Mouse (Mus musculus) mouse trophoblast stem cell (cell line): ENCODE data around the gene Ctns.

Experiments used
- in situ Hi-C, 2 experiments: fragments of 300-500 bp; cut with MseI, MboI; formaldehyde crosslinking; loops; 2 replicates in 1 of 2; 3 replicates in 1 of 2; pipeline ENCODE4 v1.15.1; 2025

Ctns gene

GRCm38 (mm10) chr11:73193047-73193446 lies 5.8 kb downstream of the Ctns start:
- in situ Hi-C loops, result no loop called here

DNA sequence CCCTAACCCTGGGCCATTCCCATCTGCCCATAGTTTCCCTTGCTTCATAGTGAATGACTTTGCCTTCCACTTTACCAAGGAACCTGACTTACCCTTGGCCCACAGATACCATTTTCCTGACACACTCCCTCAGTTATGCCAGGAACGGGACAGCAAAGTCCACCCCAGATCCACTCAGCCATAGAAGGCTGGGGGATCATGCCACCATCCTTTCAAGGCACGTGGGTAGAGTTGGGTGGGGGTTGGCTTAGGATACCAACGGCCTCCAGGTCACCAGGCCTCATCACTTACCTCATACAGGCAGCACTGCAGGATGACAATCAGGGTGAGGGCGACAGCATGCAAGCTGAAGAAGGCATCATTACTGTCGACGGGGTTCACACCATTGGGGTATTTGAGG lies 11.6 kb downstream of the Ctns start:
- in situ Hi-C loops, result no loop called here

- in situ Hi-C loops, result no loop called here
Observed at GRCm38 (mm10) chr11:73185872-73186615, 12.8 kb downstream of the Ctns start.

GRCm38 (mm10) chr11:73177895-73178294 lies 20.9 kb downstream of the Ctns start:
- in situ Hi-C loops, result no loop called here

DNA sequence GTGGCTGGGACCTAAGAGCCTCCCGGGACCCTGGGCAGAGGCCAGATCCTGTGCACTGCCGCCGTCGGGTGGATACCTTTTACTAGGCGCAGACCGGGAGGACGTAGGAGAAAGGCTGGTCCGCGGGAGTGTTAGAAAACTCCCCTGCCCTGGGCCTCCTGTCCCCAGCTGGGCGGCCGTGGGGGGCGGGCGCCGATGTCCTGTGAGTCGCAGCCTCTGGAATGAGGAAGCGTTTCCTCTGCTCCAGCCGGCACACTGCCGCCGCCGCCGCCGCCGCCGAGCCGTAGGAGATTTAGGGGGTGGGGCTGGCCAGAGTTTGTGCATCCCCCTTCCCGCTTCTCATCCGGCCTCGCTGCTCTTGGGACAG lies 21.4 kb downstream of the Ctns start:
- in situ Hi-C loops, result no loop called here

DNA sequence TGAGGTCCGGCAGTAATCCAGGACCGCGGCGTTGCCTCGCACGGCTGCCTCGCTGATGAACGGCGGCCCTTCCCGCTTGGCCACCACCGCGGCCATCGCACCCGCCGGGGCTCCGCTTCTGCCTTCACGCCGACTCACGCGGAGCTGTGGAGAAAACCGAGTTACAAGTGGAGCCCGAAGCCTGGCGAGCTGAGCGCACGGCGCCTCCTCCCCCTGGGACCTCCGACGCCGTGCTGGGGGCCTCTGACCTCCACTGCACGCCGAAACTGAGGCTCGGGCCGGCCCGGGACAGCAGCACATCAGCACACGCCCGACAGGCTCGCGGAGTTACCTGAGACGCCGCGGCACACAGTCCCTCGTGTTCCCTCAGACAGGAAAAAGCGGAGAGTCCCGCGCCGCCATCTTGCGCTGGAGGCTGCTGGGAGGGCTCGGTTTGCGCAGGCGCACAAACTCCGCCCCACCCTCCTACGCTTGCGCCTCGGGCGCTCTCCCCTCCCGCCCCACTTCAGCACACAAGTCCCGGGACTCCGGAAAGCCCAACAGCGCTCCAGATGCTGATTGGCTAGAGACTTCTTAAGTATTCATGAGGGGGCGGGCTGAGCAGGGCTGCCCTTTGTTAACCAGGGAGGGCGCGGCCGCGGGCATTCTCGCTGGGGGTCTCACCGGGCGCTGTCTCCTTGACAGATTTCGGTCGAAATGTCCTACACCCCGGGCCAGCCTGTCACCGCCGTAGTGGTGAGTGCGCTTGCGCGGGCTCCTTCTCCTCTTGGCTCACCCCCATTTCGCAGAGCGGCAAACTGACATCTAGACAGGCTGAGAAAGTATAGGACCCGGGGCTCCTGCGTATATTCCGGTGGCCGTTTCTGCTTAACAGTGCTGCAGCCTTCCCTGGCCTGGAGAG lies 22.0 kb downstream of the Ctns start, which contains the start of the genes Emc6 and Tax1bp3:
Gene Emc6 (minus strand): TSS at position 430 of the 901 bp plus-strand sequence.
Gene Tax1bp3 (plus strand): TSS at position 476 of the 901 bp plus-strand sequence.
- in situ Hi-C loops, result no loop called here

DNA sequence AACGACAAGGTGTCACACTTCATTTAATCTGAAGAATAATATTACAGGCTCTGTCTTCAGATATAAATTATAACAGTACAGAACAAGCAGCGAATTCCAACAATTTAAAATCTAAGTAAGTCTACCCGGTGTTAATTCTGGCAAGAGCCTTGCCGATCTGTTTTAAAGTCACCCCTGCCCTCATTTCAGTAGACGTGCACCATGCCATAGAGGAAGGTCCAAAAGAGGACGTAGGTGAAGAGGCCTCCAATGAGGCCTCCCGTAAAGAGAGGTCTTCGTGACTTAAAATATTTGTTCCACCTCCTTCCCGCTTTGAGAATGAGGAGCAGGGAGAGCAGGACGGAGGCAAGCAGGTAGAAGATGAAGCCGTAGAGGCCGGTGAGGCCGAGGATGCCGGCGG lies 22.7 kb downstream of the Ctns start:
- in situ Hi-C loops, result no loop called here

DNA sequence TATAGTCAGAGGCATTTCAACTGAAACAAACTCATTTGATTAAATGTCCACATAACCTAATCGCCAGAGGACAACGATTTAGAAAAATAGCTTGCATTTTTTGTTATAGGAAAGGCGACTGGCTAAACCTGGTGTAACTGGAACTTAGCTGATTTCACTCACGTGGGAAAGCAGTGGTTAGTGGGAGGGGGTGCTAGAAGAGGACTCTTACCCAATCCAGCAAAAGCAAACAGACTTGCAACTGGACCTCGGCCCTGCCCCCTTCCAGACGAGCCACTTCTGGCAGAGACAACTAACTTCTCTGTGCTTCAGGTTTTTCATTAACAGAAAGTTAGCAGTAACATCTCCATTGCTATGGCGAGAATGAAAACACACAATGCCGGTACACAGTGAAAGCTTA lies 23.2 kb downstream of the Ctns start:
- in situ Hi-C loops, result no loop called here

DNA sequence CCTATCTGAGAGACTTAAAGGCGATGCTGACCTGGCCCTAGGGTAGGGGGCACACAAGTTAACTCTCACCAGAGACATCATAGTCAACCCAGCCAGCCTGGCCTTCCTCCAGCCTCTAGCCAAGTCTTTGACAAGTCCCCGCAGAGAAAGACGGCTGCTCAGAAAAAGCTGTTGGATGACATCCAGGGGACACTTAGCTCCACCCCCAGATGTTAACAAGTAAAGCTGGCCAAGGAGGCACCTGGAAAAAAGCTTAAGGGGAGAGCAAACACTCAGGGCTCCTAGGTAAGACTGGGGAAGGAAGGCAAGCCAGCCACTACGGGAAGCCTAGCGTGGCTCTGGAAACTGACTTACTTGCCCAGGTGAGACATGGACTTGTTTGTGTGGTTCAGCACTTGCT lies 26.7 kb downstream of the Ctns start:
- in situ Hi-C loops, result no loop called here

DNA sequence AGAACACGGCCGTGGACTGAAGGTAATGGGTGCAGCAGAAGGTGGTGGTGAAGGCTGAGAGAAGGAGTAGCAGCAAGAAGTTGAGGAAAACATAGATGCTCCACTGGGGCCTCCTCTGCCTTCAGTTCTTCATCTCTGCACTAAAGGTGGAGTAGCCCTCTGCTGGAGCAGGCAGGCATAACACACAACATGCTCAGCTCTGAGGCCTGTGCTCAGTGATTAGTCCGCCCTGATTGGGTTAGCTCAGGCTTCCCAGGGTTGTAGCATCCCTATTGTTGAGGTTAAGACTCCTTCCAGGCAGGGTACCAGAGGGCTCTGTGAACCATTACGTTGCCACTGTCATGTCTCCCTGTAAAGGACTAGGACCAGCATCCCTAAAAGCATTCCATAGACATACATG lies 29.6 kb downstream of the Ctns start:
- in situ Hi-C loops, result no loop called here

- in situ Hi-C loops, result no loop called here
Observed at GRCm38 (mm10) chr11:73168576-73168975, 30.3 kb downstream of the Ctns start.

DNA sequence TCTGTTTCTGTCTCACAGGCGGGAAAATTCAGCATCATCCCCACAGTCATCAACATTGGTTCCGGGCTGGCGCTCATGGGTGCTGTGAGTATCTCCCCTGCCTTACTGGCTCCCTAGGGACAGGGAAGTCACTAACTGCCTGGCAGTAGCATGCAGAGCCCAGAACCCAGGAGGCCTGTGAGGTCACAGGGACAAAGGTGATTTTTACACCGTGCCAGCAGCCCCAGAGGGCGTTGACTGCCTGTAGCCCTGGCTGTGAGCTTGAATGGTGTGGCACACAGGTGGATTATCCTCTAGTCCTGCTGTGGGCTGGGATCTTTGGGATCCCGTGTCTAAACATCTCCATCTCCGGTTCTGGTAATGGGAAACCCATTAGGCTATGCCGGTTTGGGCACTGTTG lies 30.8 kb downstream of the Ctns start:
- in situ Hi-C loops, result no loop called here

GRCm38 (mm10) chr11:73162284-73162683 lies 36.6 kb downstream of the Ctns start:
- in situ Hi-C loops, result no loop called here

GRCm38 (mm10) chr11:73161616-73162015 lies 37.2 kb downstream of the Ctns start:
- in situ Hi-C loops, result no loop called here

DNA sequence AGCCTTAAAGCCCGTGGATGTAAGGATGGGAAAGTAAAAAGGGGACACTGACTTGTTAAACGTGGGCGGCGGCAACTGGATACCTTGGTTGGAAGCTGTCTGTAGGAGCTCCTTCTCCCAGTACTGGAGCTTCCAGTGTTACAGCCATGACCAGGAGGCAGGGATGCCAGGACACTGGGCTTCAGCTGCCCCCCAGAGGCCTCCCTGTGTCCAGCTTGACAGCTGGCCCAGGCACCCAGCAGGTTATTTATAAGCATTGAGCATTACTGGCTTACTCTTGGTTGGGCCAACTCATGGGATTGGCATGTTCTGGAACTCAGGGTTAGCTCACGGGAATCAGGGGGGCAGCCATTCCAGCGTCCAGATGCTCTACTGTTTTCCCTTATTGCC lies 38.0 kb downstream of the Ctns start:
- in situ Hi-C loops, result no loop called here

GRCm38 (mm10) chr11:73159957-73160810 lies 38.7 kb downstream of the Ctns start, which contains the start of gene P2rx5:
TSS of gene P2rx5 (plus strand) at chr11:73160421.
- in situ Hi-C loops, result no loop called here

DNA sequence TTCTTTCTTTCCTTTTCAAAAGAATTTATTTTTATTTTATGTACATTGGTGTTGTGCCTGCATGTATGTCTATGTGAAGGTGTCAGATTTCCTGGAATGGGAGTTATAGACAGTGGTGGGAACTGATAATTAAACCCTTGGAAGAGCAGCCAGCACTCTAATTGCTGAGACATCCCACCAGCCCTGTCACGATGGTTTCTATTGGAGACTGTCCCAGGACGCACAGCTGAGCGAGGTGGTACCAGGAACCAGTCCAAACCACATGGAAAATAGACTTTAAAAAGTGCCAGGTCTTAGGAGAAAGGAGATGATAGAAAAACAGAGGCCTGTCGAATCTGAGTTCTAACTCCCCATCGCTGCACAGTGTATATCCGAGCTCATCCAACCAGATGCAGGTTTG lies 43.8 kb downstream of the Ctns start:
- in situ Hi-C loops, result no loop called here

DNA sequence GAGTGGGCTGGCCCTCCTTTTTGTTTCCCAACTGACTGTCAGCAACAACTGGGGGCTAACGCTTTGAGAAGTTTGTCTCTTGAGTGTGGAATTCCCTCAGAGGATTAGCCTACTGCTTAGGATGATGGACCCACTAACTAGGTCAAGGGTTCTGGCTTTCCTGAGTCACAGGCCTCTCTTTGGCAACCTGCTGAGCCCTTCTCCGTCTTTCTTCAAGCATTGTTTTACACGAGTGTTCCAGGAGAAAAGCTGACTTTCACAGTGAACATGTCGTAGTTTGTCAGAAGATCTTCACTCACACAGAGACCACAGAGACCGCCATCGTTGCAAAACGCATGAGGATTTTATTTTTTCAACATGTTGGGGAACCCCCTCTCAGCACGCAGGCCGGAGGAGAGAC lies 50.6 kb downstream of the Ctns start:
- in situ Hi-C loops, result no loop called here

DNA sequence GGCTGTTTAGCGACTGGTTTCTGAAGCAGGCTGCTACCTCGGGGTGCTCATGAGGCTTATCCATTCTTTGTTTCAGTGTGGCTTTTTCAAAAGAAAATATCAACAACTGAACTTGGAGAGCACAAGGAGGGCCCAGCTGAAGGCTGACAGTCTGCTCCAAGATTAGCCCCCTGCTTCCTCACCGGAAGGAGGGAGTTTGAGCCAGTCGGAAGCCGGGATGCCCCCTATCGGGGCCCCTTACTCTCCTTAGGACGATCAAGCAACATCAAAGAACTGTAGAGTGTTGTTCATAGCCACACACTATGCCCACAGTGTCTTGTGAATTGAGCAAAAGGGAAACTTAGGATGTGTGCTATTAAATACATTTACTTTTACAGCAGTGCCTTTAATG lies 51.9 kb downstream of the Ctns start:
- in situ Hi-C loops, result no loop called here

- in situ Hi-C loops, result no loop called here
Observed at GRCm38 (mm10) chr11:73146026-73146974, 52.5 kb downstream of the Ctns start.

DNA sequence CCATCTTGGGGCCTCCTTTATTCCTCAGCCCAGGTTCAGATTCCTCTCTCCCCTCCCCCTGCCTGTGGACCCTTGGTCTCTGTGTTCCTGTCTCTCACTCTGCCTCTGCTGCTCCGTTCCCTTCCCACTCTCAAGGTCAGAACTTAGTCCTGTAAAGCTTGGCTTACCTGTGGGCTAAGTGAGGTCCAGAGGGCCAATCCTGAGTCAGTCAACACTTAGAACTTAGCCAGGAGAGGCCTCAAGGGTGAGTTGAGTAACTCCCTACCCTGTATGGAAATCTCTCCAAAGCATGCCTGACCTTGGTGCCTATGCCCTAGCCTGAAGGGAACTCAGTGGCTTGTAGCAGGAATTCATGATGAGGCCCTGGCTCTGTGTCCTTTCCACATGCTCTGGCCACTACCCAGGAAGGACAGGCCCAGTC lies 54.6 kb downstream of the Ctns start:
- in situ Hi-C loops, result no loop called here
